Mouse (Mus musculus) mouse embryonic stem cell (cell line): ENCODE data around the gene Fubp1.

Experiments
- in situ Hi-C, 2 experiments: fragments of 300-500 bp; cut with MboI; formaldehyde crosslinking; loops; 1 replicate in 1 of 2; 3 replicates in 1 of 2; pipeline ENCODE4 v1.14.3; 2019 to 2020; ENCODE audit warnings: low sequenced_read_pairs in 2 of 2, low pct_unique_long_range_greater_than_20kb in 1 of 2, mixed read lengths in 1 of 2; ENCODE audit not compliant: unreplicated experiment in 1 of 2

Fubp1 gene

DNA sequence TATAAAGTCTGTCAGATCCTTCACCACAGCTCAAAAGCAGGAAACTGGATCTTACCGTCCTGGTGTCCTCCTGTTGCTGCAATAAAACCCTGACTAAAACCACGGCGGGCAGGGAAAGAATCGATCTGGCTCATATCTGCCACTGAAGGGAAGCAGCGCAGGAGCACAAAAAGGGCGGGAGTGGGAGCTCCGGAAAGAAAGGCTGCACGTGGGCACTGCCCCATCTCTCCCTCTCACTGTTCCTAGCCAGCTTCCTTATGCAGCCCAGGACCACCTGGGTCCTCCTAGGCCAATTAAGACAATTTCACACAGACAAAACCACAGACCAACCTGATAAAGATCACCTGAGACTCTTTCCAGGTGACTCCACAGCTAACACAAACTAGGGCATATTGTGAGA lies 51.2 kb downstream of the Fubp1 start:
- in situ Hi-C loops, result loop anchor here in 1 of 2 experiments (25.0 kb wide), 1 partner anchor 476 kb away; no protein-coding TSS in a partner anchor

DNA sequence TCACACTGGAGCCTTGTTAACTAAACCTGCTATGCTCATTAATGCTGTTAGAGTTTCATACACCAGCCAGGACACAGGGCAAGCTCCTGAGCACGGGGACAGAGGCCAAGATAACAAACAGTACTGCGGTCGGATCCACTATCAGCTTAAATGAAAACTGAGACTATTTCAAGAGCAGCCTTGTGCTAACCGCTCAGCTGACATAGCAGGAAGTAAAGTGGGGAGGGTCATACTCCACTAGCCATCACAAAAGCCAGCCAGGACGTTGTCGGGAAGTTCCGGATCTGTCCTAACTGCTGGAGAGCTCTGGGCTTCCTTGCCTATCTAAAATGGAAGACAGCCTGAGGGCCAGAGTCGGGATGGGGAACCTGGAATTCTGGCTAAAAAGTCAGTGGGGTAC lies 51.7 kb downstream of the Fubp1 start:
- in situ Hi-C loops, result loop anchor here in 1 of 2 experiments (25.0 kb wide), 1 partner anchor 475 kb away; no protein-coding TSS in a partner anchor

DNA sequence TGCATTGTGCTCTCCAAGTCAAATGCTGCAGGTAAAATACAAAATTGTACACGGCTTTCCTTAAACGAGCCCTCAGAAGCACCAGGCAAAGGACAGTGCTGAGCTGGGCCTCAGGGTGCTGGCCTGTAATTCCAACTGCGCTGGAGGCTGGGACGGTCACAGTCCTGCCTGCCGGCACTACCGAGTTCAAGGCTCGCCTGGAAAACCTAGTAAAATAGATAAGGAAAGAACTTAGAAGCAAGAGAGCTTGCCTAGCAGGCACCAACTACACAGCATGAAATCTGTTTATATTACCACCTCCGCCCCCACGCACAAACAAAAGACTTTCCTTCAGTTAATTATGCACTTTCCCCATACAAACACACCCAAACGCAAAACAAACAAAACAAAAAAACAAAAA lies 54.2 kb downstream of the Fubp1 start:
- in situ Hi-C loops, result loop anchor here in 1 of 2 experiments (25.0 kb wide), 1 partner anchor 473 kb away; no protein-coding TSS in a partner anchor

DNA sequence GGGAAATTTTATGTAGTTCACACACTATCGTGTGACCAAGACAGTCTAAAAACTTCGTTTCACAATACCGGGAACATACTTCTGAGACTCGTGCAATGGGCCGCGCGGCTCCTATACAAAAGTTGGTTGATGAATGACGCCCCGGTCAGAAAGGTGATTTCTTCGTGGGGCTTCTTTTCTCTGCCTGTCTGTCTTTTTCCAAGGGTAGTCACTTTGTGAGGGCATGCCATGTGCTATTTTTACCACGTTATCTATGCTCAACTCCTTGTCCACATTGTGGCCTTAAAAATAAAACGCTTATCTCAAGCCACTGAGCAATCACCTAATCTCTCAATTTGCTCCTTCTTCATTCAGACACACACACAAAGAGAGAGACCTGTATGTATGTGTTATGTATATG lies 54.6 kb downstream of the Fubp1 start:
- in situ Hi-C loops, result loop anchor here in 1 of 2 experiments (25.0 kb wide), 1 partner anchor 472 kb away; no protein-coding TSS in a partner anchor

DNA sequence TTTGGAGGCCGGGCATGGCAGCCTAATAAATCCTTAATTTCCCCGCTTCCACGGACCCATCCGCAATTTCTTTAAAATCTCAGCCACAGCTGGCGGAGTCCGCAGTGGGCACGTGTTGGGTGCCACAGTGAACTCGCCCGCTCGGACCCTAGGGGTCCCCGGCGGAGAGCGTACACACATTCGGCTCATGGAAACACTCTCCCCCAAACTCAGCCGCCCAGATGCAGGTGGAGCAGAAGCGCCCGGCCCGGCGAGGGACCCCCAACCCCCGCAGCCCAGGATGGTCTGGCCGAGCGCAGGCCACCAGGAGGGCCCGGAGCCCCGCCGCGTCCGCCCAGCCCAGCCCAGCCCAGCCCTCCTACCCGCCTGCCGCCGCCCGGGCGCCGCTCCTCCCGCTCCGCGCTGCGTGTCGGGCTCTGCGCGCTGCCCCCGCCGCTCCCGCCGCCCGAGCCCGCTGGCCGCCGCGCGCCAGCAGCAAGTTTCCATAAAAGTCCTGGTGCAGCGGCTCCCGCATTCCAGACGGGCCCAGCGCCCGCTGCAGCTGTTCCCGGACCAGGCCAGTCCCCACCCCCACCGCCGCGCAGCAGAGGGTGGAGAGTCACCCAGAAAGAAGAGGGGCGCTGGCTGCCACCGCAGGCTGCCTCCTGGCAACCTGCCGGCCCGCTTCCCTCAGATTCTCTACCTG lies 55.3 kb downstream of the Fubp1 start:
- in situ Hi-C loops, result loop anchor here in 1 of 2 experiments (25.0 kb wide), 1 partner anchor 472 kb away; no protein-coding TSS in a partner anchor

DNA sequence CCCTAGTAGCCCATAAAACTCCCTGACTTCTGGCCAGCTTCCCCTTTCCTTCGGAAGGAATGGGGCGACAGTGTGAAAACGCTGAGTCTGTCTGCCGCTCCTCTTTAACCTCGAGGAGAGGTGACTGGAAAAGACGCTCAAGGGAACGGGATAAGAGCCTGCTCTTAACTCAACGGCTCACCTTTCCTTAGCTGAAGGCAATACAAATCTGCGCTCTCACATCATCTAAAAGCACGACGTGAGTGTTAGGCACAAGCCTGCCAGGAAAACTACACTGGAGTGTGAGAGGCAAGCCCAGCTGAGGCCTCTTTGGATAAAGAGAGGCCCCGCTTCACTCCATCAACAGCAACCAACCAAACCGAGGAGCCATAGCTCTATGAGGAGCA lies 55.8 kb downstream of the Fubp1 start, which contains the start of gene Nexn:
Nexn (minus strand) TSS at position 315 of the 386 bp plus-strand sequence.
- in situ Hi-C loops, result loop anchor here in 1 of 2 experiments (25.0 kb wide), 1 partner anchor 471 kb away; no protein-coding TSS in a partner anchor

DNA sequence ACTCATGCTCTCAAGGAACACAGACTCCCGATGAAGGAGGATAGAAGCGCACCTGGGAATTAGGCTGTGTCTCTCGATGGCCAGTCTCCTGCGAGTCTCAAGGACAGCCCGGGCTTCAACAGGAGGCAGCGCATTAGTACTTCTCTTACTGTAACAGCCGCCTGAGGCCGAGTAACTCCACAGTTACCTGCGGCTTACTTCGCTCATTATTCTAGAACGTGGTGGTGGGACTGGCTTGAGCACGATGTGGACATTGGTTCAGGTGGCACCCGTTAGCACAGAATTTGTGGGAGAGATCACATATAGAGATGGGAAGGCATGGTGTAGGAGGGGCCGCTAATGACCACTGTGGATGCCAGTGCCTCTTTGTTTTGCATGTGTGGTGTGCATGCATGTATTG lies 57.9 kb downstream of the Fubp1 start:
- in situ Hi-C loops, result loop anchor here in 1 of 2 experiments (25.0 kb wide), 1 partner anchor 469 kb away; no protein-coding TSS in a partner anchor

DNA sequence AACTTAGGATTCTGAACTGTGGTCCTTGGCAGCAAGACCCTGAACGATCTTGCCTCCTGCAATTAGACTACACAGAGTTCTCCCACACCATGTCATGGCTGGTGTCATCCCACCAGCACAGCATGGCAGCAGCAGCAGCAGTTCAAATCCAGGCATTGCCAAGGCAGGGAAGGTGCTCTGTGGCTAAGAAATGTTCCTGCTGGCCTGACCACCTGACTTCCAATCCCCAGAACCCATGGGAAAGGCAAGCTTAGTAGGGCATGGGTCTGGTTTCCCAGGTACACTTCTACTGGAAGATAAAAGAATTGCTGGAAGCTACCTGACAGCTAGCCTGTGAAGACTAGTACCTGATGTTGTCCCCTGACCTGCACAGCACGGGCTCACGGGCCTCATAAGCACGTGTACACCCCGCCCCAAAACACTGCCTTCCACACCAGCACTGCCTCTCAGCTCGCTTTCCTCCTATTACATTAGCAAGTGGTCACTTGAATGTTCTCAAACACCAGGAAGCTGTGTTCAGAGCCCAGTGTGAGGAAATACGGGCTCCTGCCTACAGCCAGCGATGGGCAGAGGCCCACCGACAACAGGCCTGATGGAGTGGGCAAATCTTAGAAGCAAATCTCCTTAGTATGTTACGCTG lies 61.0 kb downstream of the Fubp1 start:
- in situ Hi-C loops, result loop anchor here in 1 of 2 experiments (25.0 kb wide), 1 partner anchor 466 kb away; no protein-coding TSS in a partner anchor

DNA sequence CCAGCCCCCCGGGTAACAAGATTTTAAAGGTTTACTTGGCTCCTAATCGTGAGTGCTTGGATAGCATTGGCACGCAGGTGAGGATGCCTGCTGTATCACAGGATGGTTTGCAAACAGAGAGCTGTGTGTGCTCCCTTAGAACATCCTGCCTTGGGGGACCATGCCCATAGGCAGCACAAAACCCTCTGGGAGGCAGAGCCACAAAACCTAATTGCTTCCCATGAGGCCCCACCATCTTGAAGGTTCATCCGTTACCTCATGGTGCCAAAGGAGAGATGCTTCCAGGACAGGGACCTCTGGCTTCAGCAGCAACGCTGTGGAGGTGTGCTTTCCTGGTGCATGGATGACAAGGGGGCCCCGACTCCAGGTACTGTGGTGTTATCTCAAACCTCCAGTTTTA lies 61.7 kb downstream of the Fubp1 start:
- in situ Hi-C loops, result loop anchor here in 1 of 2 experiments (25.0 kb wide), 1 partner anchor 465 kb away; no protein-coding TSS in a partner anchor

DNA sequence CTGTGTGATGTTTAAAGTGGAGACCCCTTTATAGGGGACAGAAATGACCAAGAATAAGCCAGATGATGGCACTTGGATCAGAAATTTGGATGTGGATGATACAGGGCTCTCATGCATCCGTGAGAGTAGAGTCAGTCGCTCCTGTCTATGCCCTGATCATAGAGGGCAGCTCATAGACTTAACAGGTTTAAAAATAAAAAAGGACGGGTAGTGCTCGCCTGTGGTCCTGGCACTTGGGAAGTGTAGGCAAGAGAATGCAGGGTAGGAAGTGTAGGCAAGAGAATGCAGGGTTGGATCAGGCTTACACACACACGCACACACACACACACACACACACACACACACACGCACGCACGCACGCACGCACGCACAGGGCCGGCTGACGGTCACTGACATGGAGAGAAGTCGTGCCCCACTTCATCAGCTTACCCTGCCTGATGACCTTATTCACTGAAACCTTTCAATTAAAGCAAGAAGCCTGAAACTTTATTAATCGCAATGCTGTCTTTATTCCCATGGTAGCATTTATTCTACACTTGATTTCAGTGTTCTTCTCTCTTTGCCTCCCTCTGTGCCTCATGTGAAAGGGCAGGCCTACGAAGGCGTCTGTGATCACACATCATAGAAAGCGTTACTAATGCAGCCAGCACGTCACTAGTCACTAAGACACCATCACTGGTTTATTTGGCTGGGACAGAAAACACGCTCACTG lies 62.9 kb downstream of the Fubp1 start:
- in situ Hi-C loops, result loop anchor here in 1 of 2 experiments (25.0 kb wide), 1 partner anchor 464 kb away; no protein-coding TSS in a partner anchor

DNA sequence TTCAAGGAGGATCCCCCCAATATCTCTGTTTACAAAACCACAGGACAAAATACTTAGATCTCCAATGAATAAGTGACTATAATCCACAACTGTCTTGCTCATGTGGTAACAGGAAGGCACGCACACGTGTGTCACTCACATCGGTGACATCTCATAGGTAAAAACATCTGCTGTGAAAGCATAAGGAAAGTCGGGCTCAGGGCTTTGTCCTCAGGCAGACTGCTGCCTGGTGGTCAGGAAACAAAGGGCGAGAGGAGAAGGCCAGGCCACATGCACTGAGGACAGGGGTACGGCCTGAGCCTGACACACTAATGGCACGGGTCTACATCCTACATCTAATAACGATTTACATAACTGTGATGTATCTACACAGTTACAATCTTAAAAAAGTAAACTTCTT lies 64.8 kb downstream of the Fubp1 start:
- in situ Hi-C loops, result no loop called here

DNA sequence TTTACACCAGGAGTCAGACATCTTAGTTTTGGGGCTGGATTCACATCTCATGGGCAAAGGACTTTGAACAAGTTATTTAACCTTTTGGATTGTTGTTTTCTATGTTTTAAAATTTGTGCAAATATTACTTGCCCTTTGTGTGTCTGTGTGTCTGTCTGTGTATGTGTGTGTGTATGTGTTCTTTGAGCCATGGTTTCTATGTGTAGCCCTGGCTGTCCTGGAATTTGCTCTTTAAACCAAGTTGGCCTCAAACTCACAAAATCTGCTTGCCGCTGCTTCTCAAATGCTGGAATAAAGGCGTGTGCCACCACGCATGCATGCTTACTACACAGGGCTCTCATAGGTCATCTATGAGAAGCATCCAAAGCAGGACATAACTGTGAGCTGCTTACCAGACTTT lies 66.7 kb downstream of the Fubp1 start:
- in situ Hi-C loops, result no loop called here

DNA sequence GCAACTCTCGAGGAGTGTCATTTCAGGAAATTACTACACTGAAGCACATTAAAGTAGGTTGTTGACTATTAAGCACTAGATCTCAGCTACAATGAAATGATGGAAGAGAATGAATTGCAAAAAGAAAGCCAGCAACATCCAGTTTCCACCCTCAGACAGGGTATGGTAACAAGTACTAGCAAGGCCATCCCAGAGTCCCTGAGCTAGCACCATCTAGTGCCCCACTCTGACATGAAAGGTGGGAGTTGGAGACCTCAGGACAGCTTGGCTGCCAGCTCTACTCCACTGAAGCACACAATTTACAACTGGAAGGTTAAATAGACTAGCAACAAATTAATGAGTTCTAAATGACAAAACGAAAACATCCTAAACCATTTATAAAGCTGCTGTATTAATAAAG lies 67.7 kb downstream of the Fubp1 start:
- in situ Hi-C loops, result no loop called here

DNA sequence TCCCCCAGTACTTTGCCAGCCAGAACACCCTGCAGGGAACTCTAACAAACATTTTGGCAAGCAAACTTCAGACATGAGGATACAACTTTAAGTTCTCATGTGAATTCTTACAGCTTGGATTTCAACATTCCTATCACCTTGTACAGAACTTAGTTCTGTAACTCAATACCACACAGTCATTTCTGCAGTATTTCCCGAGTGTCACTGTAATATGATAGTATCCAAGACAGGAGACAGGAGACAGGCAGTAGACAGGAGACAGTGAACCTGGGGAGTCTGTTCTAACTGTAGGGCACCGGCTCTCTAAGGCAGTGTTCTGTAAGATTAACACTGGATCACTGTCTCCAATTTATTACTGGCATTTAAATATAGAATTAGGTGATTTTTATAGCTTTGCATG lies 68.2 kb downstream of the Fubp1 start:
- in situ Hi-C loops, result no loop called here

DNA sequence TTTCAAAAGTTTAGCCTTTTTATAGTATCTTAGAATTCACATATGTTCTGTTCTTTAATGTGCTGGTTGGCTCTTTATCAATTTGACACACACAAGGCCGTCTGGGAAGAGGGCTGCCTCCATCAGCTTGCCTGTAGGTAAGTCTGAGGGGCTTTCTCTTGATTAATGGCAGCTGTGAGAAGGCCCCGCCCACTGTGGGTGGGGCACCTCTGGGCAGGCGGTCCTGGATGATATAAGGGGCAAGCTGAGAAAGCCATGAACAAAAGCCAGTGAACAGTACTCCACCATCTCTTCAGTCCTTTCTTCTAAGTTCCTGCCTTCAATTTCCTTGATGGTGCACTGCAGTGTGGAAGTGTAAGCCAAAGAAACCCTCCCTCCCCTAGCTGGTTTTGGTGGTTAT lies 71.9 kb downstream of the Fubp1 start:
- in situ Hi-C loops, result no loop called here

DNA sequence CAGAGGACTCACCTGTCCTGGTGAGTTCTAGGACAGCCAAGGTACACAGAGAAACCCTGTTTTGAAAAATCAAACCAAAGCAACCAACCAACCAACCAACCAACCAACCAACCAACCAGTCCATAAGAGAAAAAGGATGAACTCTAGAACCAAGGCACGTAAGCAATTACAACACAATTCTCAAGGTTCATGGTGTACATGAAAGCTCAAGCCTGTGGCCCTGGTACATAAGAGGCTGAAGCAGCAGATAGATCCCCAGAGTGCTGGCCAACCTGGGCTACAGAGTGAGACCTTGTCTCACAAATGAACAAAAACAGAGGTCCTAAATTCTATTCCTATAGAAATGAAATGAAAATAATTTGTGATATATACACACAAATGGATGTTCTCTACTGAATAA lies 74.1 kb downstream of the Fubp1 start:
- in situ Hi-C loops, result no loop called here

DNA sequence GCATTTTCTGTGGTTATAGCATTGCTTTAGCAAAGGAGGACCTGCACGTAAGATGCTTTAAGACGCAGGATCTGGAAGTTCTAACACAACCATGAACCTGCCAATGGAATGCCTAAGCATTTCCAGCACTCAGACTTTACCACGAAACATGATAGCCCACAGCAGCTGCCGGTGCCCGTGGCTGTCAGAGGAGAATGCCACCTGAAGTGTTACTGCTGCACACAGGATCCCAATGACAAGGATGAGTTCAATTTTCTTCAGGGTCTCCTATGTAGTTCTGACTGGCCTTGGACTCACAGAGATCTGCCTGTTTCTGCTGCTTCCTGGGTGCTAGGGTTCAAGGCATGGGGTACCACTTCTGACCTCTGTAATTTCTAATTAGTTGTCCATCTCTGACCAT lies 74.5 kb downstream of the Fubp1 start:
- in situ Hi-C loops, result no loop called here
